Mouse (Mus musculus) adrenal gland, postnatal 4 days (tissue): ENCODE measurements around the gene Sugct. TPM values are rescaled to one million over a fixed set of nuclear protein-coding genes. Genes with fewer than 3 reads are reported as not detected.

ENCODE experiments used
- total RNA-seq, 2 experiments: library from RNA; stranded (reverse); gene quantifications; 2 replicates each; pipeline ENCODE4 v1.2.3; 2021

Sugct gene
- total RNA-seq, 2 experiments from 2014 or later = 9.5 to 11.7 TPM

Other genes with a start within 250 kb of the Sugct start
- gene Mplkip, start 361 bp downstream of the Sugct start, total RNA-seq = 10 to 100 TPM; 24.3 to 27.5 TPM
- gene Cdk13, start 109.5 kb upstream of the Sugct start, total RNA-seq = 10 to 100 TPM; 62.6 to 68.6 TPM
- gene Rala, start 248.7 kb upstream of the Sugct start, total RNA-seq = 10 to 100 TPM; 54.2 to 55.2 TPM